Mouse (Mus musculus): ENCODE results near the gene Nfatc3. TPM values are rescaled to one million over a fixed set of nuclear protein-coding genes. Genes with fewer than 3 reads are reported as not detected.
"Not testable (repeated sequence)": the region's sequence is repeated elsewhere in the genome, so short reads cannot be mapped to it uniquely, and the experiment has no call there.

Gene Nfatc3
- 10 to 100 TPM; 37.3 to 48.0 TPM for total RNA-seq (2021)
- long read RNA-seq, experiment 1, partial matches to known transcripts = 4 of 8 reads
- long read RNA-seq, experiment 1, other reads (novel, unspliced or antisense) = 4 of 8 reads
- long read RNA-seq, experiment 2, partial matches to known transcripts = 1 of 4 reads
- long read RNA-seq, experiment 2, other reads (novel, unspliced or antisense) = 3 of 4 reads

DNA sequence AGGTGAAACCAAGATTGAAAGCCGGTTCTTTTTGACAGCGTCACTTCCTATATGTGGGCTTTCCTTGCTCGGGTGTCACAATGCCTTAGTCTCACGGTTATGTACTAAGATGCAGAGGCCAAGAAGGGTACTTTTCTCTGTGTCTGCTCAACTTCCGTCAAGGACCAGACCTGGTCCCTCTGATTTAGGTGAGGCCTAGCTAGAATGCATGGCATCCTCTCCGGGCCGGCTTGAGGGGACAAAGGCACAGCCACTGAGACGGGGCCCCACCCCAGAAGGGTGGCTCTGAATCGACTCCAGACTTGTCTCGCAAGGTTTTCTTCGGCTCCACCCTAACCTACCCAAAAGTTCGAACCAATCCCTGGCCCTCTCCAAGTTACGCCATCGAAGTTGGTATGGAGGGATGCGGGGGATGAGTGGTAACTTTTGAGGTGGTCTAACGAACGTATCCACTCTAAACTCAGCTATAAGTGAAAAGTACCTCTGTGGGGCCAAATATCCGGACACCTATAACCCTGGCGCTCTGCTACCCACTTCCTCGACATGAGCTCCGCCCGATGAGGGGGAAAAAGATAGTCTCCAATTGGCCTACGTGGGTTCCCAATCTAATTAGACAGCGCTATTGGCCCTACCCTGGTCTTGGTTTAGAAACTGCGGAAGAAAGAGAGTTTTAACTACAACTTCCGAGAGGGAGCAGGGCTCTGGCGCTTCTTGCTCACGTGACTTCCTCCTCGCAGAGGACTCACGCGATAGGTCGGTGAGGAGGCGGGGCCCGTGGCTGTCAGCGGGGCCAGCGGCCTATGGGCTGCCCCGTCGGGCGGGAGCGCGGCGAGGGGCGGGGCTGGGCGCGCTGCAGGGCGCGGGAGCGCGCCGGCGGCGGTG, at the start of gene Nfatc3:
TSS of gene Nfatc3 (plus strand) at position 110 of the 882 bp plus-strand sequence.
- DNase-seq = peak; percentile 97 to 99

DNA sequence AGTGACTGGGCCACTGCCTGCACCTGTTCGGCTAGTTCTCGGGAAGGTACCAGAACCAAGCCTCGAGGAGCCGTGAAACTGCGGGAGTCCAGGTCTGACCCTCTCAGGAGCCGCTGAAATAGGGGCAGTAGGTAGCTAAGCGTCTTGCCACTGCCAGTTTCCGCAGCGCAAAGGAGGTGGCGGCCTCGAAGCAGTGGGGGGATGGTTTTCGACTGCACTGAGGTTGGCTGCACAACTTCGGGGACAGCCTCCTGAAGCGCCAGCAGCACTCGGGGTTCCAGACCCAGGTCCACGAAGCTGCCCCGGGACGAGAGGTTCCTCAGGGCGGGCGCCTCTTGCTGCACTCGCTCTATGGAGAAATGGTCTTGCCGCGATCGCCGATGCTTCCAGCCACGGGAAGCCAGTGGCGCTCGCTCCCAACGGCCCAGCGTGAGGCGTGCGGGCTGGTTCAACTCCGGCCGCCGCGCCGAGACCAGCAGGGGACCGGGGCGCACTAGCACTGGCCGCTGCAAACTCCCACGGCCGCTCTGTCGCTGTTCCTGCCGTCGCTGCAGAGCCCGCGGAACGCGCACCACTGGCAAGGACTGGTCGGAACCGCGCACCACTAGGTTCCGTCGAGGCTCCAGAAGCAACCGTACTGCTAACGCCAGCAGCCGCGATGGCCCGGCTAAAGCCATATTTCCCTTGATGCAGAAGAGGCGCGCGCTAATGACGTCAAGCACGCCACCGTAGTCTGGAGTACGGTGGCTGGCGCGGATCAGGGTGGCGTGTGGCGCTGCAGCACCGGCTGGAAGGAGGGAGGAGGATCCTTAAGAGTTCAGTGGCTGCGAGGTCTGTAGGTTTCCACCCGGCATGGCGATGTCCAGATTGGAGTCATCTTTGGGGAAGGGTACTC, 47.6 kb upstream of the Nfatc3 start:
- peak; percentile 94 to 95 for DNase-seq

DNA sequence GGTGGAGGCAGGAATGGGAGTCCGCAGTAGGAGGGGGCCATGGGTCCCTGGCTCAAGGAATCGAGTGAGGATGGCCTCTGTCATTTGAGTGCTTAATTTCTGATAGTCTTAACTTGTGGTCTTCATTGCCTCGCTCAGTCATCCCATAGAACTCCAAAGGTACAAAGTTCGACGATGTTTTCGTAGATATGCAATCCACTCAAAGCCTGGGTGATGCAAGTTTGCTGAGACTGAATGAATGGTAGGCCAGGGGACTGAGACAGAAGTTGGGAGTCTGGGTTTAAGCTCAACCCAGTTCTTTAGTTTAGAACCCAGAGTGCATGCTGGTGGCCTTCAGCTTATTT, 47.0 kb upstream of the Nfatc3 start, which contains the start of gene Ddx28:
TSS of gene Ddx28 (minus strand) at position 240 of the 344 bp plus-strand sequence.
- no peak for DNase-seq

DNA sequence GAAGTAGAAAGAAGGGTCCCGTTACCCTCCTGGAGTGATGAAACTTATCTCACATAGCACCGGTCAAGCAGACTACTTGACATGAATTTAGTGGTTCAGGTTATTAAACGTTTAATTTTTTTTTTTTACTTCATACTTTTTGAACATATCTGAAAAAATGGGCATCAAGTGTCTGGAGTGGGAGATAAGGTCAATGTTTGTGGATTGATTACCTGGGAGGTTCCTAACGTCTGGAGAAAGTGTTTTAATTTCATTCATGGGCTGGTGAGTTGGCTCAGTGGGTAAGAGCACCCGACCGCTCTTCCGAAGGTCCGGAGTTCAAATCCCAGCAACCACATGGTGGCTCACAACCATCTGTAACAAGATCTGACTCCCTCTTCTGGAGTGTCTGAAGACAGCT, 46.4 kb upstream of the Nfatc3 start:
- DNase-seq = not testable (repeated sequence)

DNA sequence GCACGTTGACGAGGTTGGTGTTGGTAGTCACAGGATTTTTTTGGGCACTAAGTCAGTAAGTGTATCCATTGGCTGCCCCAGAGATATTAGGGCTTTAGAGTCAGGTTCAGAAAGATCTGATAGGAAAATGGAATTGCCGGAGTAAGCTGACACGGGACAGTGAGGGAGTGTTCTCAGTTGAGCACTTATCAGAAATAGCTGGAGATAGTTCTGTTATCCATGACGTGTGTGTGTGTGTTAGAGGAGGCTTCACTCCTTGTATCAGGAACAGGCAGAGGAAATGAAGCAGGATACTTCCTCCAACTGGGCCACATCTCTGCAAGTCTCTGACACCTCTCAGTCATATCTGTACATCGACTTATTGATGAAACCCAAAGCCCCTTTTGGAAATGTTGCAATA, 42.4 kb upstream of the Nfatc3 start:
- no peak for DNase-seq

DNA sequence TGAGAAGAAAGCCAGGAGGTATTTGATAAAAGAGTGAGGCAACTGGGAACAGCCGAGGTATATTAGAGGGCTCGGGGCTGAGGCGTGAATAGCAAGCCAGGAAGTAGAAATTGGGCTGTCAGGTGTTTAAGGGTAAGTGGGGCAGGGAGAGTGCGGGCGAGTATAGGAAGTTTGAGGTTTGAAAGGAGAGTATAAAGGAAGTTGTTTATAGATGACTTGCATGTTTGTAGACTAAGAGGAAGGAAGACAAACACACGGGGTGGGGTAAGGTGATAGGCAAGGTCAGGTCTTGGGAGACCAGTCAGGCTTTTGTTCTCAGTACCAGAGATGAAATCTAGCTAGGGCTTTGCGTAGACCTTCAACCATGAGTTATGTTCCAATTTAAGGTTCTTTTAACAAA, 41.5 kb upstream of the Nfatc3 start:
- no peak for DNase-seq

DNA sequence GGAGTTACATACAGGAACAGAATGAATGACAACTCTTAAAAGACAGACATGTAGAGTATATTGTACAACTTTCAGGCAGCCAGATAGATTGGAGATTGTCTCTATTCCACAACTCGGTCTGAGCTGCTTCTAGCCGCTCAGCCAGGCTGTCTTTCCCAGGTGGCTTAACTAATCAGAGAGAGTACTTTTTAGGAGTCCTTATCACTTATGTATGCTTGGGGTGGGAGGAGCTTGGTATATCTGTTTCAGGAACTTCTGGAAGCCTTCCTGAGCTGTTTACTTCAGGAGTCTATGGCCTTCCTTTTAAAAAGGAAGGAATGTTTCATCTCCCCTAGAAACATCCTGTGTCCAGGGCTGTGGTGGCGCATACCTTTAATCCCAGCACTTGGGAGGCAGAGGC, 40.6 kb upstream of the Nfatc3 start:
- no peak for DNase-seq

DNA sequence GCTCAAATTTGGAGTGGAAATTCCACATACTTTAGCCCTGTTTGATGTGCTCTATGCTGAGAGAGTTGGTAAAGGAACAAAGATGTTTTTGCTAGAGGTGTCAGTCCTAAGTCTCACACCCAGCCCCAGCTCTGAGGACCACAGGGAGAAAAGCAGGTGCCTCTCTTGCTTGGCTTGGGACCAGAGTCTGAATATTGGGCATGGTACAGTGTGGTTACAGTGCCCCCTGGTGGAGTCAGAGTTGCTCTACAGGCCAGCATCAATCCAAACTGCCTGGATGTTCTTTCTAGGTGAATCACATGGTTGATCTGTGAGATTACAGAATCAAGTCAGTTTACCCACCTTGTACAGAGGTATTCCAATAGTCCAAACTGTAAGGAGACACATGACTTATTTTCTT, 36.2 kb upstream of the Nfatc3 start:
- peak; percentile 71 to 83 for DNase-seq

DNA sequence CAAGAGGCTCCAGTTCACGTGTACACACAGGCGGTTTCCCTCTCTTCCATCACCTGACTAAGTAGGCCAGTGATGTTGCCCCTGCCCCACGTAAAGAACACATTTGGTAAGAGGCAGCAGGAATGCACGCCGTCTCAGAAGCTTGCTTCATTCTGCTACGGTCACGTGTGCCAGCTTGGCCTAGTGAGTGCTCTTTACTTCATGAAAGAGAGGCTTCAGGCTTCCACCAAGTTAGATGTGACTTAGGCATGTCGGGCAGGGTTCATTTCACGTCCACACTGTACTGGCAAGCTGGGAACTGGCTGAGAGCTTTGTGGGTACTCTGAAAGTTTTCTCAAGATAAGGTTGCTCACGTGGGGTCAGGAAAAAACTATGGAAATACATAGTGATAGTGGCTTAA, 19.9 kb upstream of the Nfatc3 start:
- no peak for DNase-seq

DNA sequence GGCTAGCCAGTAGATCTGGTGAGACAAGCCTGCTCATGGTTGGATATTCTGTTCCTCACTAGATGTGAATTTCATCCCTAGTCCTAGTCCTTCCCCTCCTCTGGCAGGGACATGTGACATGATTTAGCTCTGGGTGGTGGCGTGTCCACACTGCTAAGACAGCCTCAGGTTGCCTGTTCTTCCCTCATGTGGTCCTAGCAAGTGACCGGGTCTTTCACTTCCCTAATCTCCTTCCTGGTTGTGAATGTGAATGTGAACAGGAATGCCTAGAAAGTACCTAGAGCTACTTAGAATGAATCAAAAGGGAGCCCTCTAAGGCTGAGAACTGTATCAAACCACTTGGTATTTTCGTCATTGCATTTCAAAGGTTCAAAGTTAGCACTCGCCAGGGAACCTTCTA, 19.0 kb upstream of the Nfatc3 start:
- DNase-seq = no peak

DNA sequence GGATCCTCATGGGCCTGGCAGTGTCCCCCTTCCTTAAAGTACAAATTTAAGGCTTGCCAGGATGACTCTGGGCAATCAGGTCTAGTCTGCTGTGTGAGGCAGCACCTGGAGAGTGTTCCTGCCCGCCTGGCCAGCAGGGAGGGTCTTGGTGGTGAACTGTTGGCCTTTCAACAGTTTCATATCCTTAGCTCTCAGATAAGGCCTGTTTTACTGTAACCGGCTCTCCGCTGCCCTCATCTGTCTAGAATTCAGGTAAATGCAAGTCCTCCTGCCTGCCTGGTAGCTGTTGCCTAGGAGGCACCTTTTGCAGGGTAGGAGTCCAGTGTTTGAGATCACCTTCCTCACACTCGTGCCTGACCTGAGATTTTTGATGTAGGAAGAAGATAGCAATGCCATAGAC, 18.4 kb upstream of the Nfatc3 start:
- no peak for DNase-seq

DNA sequence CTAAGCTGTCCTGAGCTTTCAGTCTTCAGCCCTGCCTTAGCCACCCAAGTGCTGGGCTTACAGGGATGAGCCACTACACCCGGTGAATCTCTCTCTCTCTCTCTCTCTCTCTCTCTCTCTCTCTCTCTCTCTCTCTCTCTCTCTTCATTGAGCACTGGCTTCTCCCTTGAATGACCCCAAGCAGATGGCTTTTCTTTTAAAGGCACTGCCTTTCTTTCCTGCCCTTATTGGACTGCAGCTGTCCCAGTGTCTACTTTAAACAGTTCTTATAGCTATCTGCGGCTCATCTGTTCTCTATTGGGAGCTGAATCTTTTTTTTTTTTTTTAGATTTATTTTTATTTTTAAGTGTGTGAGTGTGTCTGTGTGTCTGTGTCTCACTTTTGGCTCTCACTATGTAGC, 15.6 kb upstream of the Nfatc3 start:
- DNase-seq = no peak

DNA sequence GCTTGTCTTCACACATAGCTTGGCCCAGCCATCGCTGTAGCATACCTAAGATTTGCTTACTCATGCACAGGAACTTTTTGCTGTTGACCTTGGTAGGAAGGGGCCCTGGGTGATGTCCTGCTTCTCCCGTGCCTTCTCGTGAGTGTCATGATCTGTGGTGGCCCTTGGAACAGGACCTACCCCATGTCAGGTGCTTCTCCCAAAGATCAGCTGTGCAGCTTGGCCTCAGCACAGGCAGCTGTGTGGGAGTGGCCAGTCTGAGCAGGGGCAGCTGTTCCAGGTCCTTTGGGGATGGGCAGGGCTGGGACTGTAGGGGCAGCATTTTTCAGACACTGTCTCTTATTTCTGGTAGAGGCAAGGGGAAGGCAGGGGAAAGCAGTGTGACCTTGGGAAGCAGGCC, 14.5 kb upstream of the Nfatc3 start:
- DNase-seq = peak in 1 of 2 experiments; percentile 8

DNA sequence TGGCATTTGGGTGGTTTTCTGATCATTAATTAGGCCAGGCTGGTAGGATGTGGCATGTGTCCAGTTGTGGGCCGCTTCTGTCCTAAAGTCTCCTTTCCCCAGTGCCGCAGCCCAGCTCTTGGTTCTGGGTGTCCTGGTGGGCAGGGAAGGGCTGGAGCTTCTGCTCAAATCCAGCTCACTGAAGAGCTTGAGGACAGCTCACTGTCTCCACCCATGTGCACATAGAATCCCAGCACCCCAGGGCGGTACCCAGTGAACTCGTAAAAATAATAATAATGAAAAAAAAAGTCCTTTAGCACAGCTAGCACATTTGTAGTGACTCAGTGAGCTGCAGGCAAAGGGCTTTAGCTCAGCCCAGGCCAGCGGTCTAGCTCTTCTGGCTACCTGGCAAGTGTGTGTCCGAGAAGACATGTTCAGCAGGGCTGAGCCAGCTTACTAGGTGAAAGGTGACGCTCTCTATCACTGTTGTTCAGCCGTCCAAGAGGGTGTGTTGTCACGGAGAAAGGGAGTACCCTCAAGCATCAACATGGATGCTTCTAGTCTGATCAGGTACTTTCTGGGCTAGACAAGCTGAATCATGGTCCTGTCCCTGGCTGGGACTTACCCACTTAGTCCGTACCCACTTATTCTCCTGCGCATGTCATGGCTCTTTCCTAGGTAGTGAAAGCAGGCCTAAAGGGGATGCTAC, 11.6 kb upstream of the Nfatc3 start:
- no peak for DNase-seq

DNA sequence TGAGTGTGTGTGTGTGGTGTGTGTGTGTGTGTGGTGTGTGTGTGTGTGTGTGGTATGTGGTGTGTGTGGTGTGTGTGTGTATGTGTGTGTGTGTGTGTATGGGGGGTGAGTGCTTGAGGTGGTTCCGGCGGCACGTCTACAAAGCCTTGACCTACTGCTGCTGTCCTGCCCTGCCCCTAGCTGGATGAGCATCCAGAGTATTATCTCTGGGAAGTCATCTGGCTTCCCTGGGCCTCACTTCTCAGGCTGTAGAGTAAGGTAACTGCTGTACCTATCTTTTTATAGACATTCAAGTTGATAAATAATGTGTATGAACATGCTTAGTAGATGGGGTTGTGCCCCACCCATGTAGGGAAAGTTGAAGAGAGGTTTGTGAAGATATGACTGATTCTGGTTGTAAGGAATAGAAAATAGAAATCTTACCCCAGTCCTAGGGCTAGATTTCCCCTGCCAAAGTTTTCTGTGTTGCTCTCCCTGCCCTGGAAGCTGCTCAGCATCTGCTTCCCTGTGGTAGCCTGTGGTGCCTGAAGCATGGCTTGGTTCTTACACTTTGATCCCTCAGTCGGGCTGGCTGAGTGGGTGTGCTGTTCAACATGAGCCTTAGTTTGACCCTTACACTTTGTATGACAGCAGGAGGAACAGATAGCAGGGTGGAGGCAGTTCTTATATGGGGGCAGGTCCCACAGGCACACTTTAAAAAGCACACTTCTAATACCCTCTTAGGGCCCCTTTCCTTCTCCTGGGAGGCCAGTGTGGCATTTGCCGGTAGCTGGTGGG, 10.6 kb upstream of the Nfatc3 start:
- no peak for DNase-seq

DNA sequence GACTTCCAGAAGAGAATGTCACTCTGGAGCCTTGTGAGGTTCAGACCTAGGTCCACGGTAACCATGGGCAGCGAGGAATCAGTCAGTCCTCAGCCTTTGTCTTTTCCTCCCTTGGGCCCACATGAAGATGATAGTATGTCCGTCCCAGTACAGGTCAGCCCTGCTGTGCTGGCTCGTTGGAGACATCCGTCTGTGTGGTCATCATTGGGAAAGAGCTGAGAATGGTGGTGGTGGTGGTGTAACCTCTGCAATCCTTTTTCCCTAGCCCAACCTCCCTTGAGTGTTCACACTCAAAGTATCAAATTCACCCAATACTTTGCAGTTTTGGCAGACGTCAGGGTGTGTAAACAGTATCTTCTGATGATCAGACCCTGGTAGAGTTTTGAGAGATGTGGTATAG, 8.8 kb upstream of the Nfatc3 start:
- no peak for DNase-seq

DNA sequence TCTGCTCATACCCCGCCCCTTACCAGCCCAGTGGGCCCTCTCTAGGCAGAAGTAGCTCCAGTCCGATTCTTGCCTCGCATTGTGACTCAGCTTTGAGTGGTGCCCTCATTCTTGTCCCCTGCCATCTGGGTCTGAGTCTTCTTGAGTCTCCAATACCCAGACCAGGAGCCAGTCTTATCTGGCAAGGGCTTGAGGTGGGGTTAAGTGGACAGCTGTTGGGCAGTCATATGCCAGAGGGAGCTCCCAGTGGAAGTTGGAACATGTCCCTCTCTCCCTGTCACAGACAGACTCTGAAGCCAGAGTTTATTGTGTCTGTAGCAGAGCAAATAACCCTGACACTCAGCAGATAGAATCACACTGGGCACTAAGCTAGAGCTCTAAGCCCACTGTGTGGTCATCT, 7.6 kb upstream of the Nfatc3 start:
- no peak for DNase-seq

DNA sequence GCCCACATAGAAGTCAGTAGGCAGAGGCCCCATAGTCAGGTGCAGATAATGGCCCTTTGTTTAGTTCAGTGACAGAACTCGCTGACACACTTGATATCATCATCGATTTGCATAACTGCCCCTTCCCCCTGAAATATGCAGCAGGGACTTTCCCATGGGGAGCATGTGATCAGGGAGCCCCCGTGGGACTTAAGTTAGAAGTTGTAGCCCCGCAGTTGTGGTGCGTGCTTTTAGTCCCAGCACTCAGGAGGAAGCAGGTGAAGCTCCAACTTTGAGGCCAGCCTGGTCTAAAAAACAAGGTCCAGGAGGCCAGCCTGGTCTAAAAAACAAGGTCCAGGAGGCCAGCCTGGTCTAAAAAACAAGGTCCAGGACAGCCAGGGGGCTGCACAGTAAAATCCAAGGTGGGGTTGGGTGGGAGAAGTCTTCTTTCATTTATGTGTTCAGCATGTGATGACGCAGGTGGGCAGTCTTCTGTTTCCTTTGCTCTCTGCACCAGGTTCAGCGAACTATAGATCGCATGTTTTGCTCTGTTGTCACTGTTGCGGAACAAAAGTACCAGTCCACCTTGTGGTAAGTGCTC, 6.0 kb upstream of the Nfatc3 start:
- no peak for DNase-seq

DNA sequence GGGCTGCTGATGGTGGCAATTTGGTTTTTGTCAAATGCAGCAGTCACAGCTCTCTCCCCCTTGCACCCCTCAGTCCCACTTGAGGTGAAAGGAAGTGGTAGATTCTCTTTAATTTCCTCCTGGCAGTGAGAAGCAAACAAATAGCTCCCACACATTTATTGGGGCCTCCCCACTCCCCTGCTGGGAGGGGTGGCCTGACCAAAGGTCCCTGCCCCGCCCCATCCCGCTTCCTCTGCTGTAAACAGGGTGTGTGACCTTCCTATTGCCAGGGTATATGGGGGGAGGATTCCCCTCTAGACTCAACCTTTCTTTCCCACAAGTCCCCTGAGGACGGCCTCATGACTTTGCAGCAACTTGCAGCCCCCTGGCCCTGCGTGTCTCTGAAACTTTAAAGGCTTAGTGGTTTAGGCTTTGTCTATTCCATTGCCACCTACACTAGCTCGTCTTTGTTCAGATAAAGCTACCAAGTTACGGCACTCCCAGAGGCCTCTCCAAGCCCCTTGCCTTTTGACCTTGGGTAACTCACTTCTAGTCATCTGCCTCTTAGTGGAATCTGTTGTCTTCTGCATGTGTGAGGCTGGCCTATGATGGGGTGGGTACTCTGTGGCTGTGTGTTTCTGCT, 4.3 kb upstream of the Nfatc3 start:
- peak in 1 of 2 experiments; percentile 47 for DNase-seq

DNA sequence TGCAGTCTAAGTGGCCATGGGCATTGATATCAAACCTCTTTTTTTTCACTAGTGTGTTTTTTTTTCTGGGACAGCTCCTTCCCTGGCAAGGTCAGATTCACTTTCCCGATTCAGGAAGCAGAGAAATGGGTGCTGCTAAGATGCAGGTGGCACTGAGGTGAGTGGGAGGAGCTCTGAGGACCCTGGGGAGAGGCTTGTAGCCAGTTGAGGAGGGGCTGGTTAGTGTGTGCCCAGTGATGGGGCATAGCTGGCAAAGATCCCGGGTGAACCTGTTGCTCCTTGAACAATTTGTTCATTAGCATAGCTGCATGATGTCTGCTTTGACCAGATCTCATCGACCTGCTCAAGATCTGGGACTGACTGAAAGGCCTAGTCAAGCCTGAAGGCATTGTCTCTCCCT, 3.6 kb upstream of the Nfatc3 start:
- no peak for DNase-seq
